Mouse (Mus musculus) cerebellum, adult 2 months (tissue): Measurements from ENCODE around the gene Dicer1.

Source experiments
- CTCF ChIP-seq: fragments of 200-500 bp; IDR thresholded peaks from 2 replicates; pipeline ENCODE4 v1.5.1; 2011; ENCODE audit warnings: low read depth, mild to moderate bottlenecking, control low read depth, low read length, moderate library complexity, borderline replicate concordance; ENCODE audit not compliant: insufficient read depth
- POLR2A ChIP-seq: fragments of 200-500 bp; IDR thresholded peaks from 2 replicates; pipeline ENCODE4 v1.6.1; 2011; ENCODE audit warnings: low read length, control low read depth, borderline replicate concordance; ENCODE audit not compliant: insufficient read depth

- TF ChIP-seq CTCF (no peak), POLR2A (no peak)
Measured at GRCm38 (mm10) chr12:104748946-104749345, 2.8 kb downstream of the Dicer1 start.
